Mouse (Mus musculus): ENCODE measurements around the gene P3h3. TPM values are rescaled to one million over a fixed set of nuclear protein-coding genes. Genes with fewer than 3 reads are reported as not detected.
"Not testable (repeated sequence)": the region's sequence is repeated elsewhere in the genome, so short reads cannot be mapped to it uniquely, and the experiment has no call there.

Gene P3h3
- polyA plus RNA-seq, 1 experiment from 2014 or later: 28.6 TPM

DNA sequence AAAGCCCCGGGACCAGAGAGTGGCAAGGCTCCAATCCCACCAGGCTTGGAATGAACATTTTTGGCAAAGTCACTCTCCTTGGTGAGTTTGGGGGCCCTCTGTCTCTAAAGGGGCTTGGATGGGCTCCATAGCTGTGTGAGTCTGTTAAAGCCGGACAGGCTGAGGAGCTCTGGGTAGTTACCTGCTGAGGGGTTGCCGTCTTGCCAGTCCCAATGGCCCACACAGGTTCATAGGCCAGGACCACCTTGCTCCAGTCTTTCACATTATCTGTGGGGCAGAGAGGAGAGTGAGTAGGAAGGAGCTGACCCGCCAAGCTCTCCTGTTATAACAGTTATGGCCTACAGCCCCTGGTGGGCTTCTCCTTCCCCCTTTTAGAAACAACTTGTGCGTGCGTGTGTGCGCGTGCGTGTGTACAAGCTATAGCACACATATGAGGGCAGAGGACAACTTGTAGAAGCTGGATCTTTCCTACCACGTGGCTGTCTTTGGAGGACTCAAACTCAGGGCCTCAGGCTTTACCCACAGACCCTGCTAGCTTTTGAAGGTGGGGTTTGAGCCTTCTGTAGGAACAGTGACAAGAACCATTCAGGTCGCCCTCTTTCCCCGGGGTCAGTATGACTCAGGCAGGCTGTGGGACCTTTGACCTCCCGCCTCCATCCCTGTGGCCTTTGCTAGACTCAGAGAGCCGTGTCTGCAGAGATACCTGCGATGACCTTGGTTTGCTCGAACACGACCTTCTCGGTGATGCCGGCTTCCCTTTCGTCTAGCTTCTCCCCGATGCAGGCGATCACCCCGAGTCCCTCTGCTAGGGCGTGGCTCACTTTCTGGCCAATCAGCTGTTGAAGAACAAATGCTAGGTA lies 45.6 kb downstream of the P3h3 start:
- H3K9ac ChIP-seq: no peak overlapping the region
- 79% methylated on average over 24 of the region's 24 CpGs for WGBS
- H3K27ac ChIP-seq: peak overlapping the region; percentile 92

DNA sequence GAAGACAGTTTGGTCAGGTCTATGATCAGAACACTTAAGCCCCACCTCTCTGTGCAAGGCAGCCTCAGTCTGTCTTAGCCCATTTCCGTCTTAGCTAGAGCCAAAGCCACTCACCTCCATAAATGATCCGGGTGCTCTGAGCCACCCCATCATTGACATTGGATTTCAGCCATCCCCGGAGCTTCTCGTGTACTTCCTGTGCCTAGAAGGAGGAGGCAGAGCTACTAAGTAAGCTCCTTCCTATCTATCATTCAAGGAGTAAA lies 46.2 kb downstream of the P3h3 start:
- H3K4me2 ChIP-seq: peak overlapping the region; percentile 3; the same call in 1 of the 2 replicates
- H3K9me3 ChIP-seq (replicated peaks): no peaks in the 10 kb centered on the region
- WGBS: 72% methylated on average over 4 of the region's 4 CpGs
- ATAC-seq (replicated peaks; ENCODE audit: low FRiP score): no peak
- H3K27ac ChIP-seq: 0 out of 2 replicates have a peak overlapping the region, but pooled peaks have one; percentile 9
- peak overlapping the region; percentile 80; the same call in 1 of the 2 replicates for H3K4me3 ChIP-seq (replicated peaks)
- H3K36me3 ChIP-seq: peaks cover 30% of the 10 kb centered on the region
- H3K27me3 ChIP-seq: no peaks in the 10 kb centered on the region
- H3K4me1 ChIP-seq: peaks cover 71% of the 10 kb centered on the region
- H3K9ac ChIP-seq: no peak overlapping the region

More for the DNA sequence above, 45.6 kb downstream of the P3h3 start:
- no peak for ATAC-seq (replicated peaks; ENCODE audit: low FRiP score)
- no peaks in the 10 kb centered on the region for H3K27me3 ChIP-seq
- peaks cover 66% of the 10 kb centered on the region for H3K4me1 ChIP-seq
- peak overlapping the region; percentile 69 for H3K4me2 ChIP-seq
- H3K36me3 ChIP-seq: peaks cover 36% of the 10 kb centered on the region
- H3K9me3 ChIP-seq (replicated peaks): no peaks in the 10 kb centered on the region
- peak overlapping the region; percentile 80 for H3K4me3 ChIP-seq (replicated peaks)

DNA sequence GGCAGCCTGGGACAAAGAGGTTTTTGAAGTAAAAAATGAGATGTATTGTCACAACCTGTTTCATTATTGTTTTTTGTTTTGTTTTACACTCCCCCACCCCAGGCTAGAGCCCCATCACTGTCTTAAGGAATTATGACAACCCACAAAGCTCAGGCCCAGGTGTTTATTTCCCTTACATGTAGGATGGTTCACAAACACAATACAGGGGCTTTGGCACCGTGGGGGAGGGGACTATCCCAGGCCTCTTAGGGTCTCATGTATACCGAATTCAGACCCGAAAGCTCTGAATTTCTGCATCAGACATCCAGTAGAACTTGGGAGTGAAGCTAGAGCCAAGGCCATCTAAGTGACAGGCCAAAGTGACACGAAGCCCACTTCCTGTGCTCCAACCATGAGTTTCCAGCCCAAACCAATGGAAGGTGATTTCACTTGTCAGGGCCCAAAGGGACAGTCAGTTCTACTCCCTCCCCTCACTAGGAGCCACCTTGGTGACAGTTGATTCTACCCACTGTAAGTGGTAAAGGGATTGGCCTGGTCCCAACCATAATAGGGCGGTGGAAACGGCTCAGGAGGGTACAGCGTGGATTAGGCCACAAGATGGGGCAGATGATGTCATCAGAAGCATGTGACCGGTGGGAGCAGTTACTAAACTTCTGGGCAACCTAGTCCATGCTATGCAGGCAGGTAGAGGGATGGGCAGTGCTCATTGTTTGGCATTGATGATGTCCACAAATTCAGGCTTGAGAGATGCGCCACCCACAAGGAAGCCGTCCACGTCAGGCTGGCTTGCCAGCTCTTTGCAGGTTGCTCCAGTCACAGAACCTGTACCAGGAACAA lies 46.8 kb downstream of the P3h3 start:
- H3K4me1 ChIP-seq: peaks cover 77% of the 10 kb centered on the region
- 84% methylated on average over 11 of the region's 11 CpGs for WGBS

DNA sequence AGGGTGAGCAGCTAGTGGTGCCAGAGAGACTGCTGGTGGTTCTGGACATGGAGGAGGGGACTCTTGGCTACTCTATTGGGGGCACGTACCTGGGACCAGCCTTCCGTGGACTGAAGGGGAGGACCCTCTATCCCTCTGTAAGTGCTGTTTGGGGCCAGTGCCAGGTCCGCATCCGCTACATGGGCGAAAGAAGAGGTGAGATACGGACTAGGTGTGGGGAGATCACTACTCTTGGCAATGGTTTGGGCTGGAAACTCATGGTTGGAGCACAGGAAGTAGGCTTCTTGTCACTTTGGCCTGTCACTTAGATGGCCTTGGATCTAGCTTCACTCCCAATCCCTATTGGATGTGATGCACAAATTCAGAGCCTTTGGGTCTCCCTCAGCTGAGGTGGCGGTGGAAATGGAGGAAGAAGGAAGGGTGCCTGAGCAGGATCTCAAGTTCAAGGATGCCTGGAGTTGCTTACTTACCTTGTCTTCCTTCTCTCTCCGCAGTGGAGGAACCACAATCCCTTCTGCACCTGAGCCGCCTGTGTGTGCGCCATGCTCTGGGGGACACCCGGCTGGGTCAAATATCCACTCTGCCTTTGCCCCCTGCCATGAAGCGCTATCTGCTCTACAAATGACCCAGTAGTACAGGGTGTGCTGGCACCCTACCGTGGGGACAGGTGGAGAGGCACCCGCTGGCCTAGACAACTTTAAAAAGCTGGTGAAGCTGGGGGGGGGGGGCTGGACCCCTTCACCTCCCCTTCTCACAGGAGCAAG lies 47.6 kb downstream of the P3h3 start:
- Histone ChIP-seq H3K27me3 (no peaks in the 10 kb centered on the region), H3K4me2 (peak overlapping the region; percentile 96), H3K4me3 (replicated peaks) (peak overlapping the region; percentile 70), H3K4me1 (peaks cover 77% of the 10 kb centered on the region), H3K9ac (peak overlapping the region; percentile 68), H3K36me3 (peaks cover 23% of the 10 kb centered on the region), H3K27ac (peak overlapping the region; percentile 98), H3K9me3 (replicated peaks) (no peaks in the 10 kb centered on the region)
- WGBS: 44% methylated on average over 14 of the region's 14 CpGs
- no peak for ATAC-seq (replicated peaks; ENCODE audit: low FRiP score)

More for the DNA sequence above, 46.8 kb downstream of the P3h3 start:
- H3K9ac ChIP-seq; H3K27me3 ChIP-seq; H3K9me3 ChIP-seq (replicated peaks); ATAC-seq (replicated peaks; ENCODE audit: low FRiP score): not testable (repeated sequence)
- peak overlapping the region; percentile 98 for H3K27ac ChIP-seq
- H3K4me2 ChIP-seq: peak overlapping the region; percentile 96
- H3K4me3 ChIP-seq (replicated peaks): 0 out of 2 replicates have a peak overlapping the region, but pooled peaks have one; percentile 70
- peaks cover 24% of the 10 kb centered on the region for H3K36me3 ChIP-seq

DNA sequence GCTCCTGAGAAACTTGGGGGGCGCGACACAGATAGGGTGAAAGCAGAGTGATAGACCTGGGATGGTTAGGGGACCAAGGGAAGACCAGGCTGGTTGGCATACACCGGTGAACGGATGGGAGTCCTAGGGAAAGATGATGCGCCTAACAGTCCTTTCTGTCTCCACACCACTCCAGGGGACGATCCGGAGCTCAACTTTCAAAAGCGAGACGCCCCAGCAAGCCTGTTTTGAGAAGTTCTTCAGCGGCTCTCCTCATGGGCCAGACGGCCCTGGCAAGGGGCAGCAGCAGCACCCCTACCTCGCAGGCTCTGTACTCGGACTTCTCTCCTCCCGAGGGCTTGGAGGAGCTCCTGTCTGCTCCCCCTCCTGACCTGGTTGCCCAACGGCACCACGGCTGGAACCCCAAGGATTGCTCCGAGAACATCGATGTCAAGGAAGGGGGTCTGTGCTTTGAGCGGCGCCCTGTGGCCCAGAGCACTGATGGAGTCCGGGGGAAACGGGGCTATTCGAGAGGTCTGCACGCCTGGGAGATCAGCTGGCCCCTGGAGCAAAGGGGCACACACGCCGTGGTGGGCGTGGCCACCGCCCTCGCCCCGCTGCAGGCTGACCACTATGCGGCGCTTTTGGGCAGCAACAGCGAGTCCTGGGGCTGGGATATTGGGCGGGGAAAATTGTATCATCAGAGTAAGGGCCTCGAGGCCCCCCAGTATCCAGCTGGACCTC lies 48.3 kb downstream of the P3h3 start:
- Histone ChIP-seq H3K9me3 (replicated peaks) (no peaks in the 10 kb centered on the region), H3K36me3 (peaks cover 23% of the 10 kb centered on the region), H3K27ac (peak overlapping the region; percentile 98), H3K4me2 (peak overlapping the region; percentile 96), H3K4me1 (peaks cover 71% of the 10 kb centered on the region), H3K9ac (peak overlapping the region; percentile 68), H3K4me3 (replicated peaks) (peak overlapping the region; percentile 70), H3K27me3 (no peaks in the 10 kb centered on the region)
- under 1% methylated on average over 35 of the region's 35 CpGs for WGBS
- peak; percentile 4 for ATAC-seq (replicated peaks; ENCODE audit: low FRiP score)

DNA sequence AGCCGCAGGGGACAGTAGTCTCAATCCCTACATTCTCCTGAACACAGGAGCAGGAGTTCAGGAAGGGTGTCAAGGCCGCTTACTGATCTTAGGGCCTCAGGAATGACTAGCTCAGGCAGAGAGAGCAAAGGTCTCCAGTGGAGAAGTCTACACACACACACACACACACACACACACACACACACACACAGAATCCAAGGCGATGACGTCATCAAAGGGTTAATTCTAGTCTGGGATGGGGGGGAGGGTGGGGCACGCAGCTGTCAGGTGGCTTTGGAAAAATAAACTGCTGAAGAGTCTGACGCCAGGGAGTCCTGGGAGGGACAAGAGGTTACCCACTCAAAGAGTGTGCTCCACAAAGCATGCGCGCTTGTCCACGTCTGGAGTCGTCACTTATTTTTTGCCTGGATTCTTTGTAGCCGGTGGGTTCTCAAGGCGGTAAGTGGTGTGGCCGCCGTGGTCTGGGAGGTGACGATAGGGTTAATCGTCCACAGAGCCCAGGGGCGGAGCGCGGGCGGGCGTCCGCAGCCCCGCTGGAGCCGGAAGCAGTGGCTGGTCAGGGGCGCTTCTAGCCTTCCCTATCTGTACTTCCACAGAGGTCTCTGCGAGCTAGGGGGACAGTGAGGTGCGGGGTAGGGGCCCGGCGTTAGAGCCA lies 49.1 kb downstream of the P3h3 start, which contains the start of gene Spsb2:
Gene Spsb2, plus strand, starts transcription at position 304 of the 655 bp plus-strand sequence.
- H3K4me2 ChIP-seq: peak within 1 kb of the TSS; percentile 96
- WGBS: 3% methylated on average over 29 of the region's 29 CpGs
- H3K4me1 ChIP-seq: peaks cover 70% of the 10 kb centered on the region
- H3K4me3 ChIP-seq (replicated peaks): peak within 1 kb of the TSS; percentile 70
- peak; percentile 66 for ATAC-seq (replicated peaks; ENCODE audit: low FRiP score)
- H3K36me3 ChIP-seq: peaks cover 23% of the 10 kb centered on the region
- H3K27me3 ChIP-seq: no peaks in the 10 kb centered on the region
- H3K27ac ChIP-seq: peak within 1 kb of the TSS; percentile 98
- no peaks in the 10 kb centered on the region for H3K9me3 ChIP-seq (replicated peaks)
- peak within 1 kb of the TSS; percentile 68 for H3K9ac ChIP-seq

DNA sequence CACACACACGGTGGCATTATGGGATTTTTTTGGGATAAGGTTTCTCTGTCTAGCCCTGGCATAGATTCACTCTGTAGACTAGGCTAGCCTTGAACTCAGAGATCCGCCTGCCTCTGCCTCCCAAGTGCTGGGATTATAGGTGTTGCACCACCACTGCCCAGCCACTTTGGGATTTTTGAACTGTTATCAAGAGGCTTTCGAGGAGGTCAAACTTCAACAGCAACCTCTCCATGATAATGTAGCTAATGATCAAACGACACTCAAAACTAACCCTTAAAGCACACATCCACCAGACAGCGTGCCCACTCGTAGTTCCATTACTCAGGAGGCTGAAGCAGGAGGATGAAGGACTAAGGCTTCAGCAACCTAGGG lies 49.6 kb downstream of the P3h3 start:
- Histone ChIP-seq H3K36me3 (peaks cover 23% of the 10 kb centered on the region), H3K4me2 (peak overlapping the region; percentile 96), H3K4me3 (replicated peaks) (peak overlapping the region; percentile 70), H3K27ac (peak overlapping the region; percentile 98), H3K9ac (0 out of 2 replicates have a peak overlapping the region, but pooled peaks have one; percentile 68), H3K9me3 (replicated peaks) (no peaks in the 10 kb centered on the region), H3K4me1 (peaks cover 68% of the 10 kb centered on the region), H3K27me3 (no peaks in the 10 kb centered on the region)
- 77% methylated on average over 6 of the region's 6 CpGs for whole genome bisulfite sequencing
- ATAC-seq (replicated peaks; ENCODE audit: low FRiP score): no peak

DNA sequence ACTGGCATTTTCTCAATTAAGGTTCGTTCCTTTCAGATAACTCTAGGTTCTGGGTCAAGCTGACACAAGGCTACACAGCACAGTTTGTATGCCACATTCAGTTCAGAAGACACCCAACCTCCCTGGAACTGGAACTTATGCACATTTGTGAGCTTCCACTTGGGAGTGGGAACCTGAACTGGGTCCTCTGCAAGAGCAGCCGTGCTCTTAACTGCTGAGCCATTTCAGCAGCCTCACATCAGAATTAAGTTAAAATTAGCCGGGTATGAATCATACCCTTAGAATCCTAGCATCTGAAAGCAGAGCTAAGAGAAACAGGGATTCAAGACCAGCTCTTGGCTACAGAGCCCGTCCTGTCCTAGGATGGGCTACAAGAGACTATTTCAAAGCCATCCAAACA lies 50.2 kb downstream of the P3h3 start:
- Histone ChIP-seq H3K4me1 (peaks cover 62% of the 10 kb centered on the region), H3K9me3 (replicated peaks) (no peaks in the 10 kb centered on the region), H3K4me2 (no peak overlapping the region), H3K27me3 (no peaks in the 10 kb centered on the region), H3K9ac (no peak overlapping the region), H3K36me3 (peaks cover 23% of the 10 kb centered on the region), H3K27ac (no peak overlapping the region), H3K4me3 (replicated peaks) (no peak overlapping the region)
- no peak for ATAC-seq (replicated peaks; ENCODE audit: low FRiP score)
- WGBS: 82% methylated on average over 4 of the region's 4 CpGs

DNA sequence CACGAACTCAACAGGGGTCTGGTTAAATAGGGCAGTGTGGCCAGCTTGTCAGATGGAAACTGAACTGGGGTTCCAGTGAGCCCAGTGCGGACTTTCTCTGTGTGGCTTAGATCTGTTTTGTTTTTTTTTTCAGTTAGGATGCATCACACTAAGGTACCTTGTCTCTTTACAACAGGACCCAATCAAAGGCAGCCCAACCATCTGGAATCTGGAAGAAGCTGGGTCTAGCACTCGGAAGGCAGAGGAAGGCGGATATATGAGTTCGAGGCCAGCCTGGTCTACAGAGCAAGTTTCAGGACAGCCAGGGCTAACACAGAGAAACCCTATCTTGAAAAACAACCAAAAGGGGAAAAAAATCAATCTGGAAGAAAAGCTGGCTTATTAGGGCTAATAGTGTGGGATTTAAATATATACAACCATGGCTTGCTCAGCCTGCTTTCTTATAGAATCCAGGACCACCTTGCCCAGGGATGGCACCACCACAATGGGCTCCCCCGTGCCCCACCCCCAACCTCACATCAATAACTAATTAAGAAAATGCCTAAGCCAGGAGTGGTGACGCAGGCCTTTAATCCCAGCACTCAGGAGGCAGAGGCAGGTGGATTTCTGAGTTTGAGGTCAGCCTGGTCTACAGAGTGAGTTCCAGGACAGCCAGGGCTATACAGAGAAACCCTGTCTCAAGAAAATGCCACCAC lies 51.0 kb downstream of the P3h3 start:
- no peaks in the 10 kb centered on the region for H3K9me3 ChIP-seq (replicated peaks)
- H3K27me3 ChIP-seq: no peaks in the 10 kb centered on the region
- 0 out of 2 replicates have a peak overlapping the region, but pooled peaks have one; percentile 5 for H3K9ac ChIP-seq
- peak overlapping the region; percentile 97 for H3K27ac ChIP-seq
- peaks cover 16% of the 10 kb centered on the region for H3K36me3 ChIP-seq
- H3K4me1 ChIP-seq: peaks cover 54% of the 10 kb centered on the region
- H3K4me2 ChIP-seq: peak overlapping the region; percentile 81
- H3K4me3 ChIP-seq (replicated peaks): peak overlapping the region; percentile 53
- WGBS: 76% methylated on average over 7 of the region's 7 CpGs
- ATAC-seq (replicated peaks; ENCODE audit: low FRiP score): no peak

All from kidney, embryonic 15.5 days (tissue).